Mouse (Mus musculus) adrenal gland, postnatal 4 days (tissue): ENCODE measurements around the gene Mcm9. TPM values are rescaled to one million over a fixed set of nuclear protein-coding genes. Genes with fewer than 3 reads are reported as not detected.
"Not testable (repeated sequence)": the region's sequence is repeated elsewhere in the genome, so short reads cannot be mapped to it uniquely, and the experiment has no call there.

Experiments used
- DNase-seq, 2 experiments: peaks; one replicate each; pipeline ENCODE4 v3.0.0; 2021 to 2022; ENCODE audit warnings: low spot score in 2 of 2, mixed read lengths in 2 of 2
- total RNA-seq, 2 experiments: library from RNA; stranded (reverse); gene quantifications; 2 replicates each; pipeline ENCODE4 v1.2.3; 2021

Gene Mcm9
- total RNA-seq, 2 experiments from 2014 or later = 20.1 to 21.0 TPM

DNA sequence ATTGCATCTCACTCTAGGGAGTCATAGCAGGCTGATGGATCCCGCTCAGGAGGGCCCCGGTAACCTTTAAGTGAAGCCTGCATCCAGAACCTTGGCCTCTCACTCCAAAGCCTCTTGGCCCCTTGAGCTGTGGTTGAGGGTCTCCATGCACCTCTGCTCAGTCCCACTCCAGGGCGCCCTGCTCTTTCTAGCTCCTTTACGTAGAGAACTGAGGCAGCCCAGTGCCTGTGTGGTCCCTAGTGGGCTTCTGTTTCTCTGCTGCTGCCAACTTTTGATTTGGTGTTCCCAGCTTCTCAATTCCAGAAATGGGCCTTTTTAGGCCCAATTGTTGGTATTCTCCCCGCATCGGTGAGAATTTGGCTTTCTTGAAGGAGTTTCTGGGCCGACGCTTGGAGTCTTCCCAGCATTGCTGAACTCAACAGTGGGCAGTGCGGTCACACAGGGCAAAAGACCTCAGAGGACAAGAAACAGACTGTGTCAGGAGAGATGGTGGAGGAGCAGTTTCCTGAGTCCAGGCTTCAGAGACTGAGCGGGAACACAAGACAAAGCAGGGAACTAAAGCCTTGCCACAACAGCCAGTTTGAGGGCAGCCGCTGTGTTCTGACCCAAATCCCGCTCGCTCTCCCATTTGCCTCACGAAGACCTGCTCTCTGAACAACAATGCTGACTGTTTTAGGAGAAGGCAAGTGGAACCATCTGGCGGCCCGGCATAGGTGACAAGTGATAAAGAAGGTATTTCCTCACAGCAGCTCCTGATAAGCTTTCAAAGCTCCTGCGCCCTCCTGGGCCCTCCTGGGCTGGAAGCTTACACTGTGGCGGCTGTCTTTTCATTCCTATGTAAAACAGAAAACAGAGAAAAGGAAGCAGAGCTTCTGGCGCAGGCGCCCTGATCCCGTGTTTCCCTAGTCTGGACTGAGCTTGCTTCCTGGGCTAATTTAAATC lies 127.1 kb downstream of the Mcm9 start:
- DNase-seq = no peak

DNA sequence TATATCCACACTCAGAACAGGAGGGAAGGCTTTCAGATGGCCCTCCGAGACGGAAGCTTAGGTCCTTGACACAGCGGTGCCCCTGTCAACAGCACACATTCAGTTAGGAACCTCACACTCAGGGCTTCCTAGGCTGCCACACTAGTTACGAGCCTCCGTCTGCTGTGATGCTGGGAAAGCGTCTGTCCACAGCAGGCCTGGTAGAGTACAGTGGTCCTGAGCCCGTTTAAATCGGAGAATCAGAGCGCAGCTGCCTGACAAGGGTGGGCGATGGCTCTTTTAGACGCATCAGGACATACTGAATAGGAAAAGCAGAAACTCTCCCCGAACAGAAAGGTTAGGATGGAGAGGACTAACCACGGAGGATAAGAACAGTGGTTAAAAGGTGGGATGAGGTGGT lies 127.8 kb downstream of the Mcm9 start:
- no peak for DNase-seq

DNA sequence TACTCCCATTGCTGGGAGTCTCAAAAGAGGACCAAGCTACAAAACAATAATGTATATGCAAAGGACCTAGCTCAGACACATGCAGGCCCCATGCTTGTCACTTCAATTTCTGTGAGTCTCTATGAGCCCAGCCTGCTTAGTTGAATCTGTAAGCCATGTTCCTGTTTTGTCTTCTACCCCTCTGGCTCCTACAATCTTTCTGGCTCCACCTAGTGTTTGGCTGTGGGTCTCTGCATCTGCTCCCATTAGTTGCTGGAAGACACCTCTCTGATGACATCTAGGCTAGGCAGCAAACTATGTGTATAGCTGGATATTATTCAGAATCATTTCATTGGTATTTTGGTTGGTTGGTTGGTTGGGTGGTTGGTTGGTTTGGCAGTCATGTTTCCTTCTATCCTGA lies 130.7 kb downstream of the Mcm9 start:
- DNase-seq = no peak

DNA sequence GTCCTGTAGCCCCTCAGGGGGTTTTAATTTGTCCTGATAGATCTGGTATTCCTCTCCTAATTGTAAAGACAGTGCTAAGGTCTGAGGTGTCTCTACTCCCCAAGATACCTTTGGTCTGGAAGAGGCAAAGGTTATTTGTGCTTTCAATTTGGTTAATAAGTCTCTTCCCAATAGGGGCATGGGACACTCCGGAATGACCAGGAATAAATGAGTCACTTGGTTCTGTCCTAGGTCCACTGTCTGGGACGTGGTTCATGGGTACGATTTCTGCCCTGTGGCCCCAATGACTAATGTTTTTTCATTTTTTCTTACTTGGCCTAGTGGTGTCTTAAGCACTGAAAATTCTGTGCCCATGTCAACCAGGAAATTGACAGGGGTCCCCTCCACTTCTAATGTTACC lies 134.9 kb downstream of the Mcm9 start:
- DNase-seq = not testable (repeated sequence)

DNA sequence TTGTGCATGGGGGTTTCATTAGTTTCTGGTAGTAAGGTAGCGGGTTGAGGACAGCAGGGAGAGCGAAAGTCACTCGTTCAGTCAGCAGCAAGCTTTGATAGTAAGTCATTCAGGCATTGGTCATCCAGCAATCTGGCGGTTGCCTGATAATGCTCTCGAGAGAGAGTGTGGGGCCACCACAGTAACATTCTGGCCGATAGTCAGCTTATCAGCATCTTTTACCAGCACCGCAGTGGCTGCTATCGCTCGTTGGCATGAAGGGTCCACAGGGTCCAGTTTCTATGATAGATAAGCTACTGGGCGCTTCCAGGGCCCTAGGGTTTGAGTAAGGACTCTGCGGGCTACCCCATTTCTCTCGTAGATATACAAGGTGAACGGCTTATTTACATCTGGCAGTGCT lies 136.3 kb downstream of the Mcm9 start:
- no peak for DNase-seq

Other genes starting within 250 kb of the Mcm9 start
- 10 to 100 TPM; 51.8 to 54.6 TPM for gene Asf1a, start 33.7 kb downstream of the Mcm9 start, total RNA-seq
- gene Fam184a, start 120.7 kb upstream of the Mcm9 start, total RNA-seq = 1 to 10 TPM; 4.7 to 6.6 TPM